ENCODE assay signal across 29 mouse cellular contexts in the genomic region with DNA sequence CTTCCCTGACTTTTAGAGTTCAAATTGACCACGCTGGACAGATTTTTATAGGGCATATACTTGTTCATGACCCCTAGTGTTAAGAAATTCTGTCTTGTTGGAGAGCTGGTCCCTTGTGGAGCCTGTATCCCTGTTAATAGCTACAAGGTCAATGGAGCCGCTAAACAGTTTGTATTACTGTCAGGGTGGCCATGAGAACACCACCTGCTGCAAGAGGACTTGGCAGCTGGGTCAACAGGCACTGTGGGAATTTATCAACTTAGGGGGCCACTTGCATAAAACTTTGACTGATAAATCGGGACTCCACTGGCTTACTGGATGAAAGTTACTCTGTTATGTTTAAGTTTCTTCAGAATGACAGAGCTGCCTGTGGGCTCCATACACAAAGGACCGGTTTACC.
DNase-seq lines count a peak whose midpoint lies in the region; ATAC-seq lines count a peak whose summit lies in the region.
"Had no signal": no experiment of that assay in that cellular context is flagged by ENCODE, and none has a peak within 500 bp of the region (broad histone marks: within the 10 kb centered on the region; RNA-seq: fewer than 3 reads in every experiment).

No protein-coding gene starts in this region.

- H3K27me3 ChIP-seq in limb, embryonic 11.5 days (ENCODE audit: control insufficient read depth, insufficient read depth, low read length), result no peaks in the 10 kb centered on the region
- H3K27me3 ChIP-seq in limb, embryonic 10.5 days (ENCODE audit: low read depth, poor library complexity, severe bottlenecking), result no peaks in the 10 kb centered on the region
- H3K27me3 ChIP-seq: forebrain, embryonic 13.5 days; heart, embryonic 12.5 days; neural tube, embryonic 13.5 days had no signal

- no peak for ATAC-seq in limb, embryonic 11.5 days (ENCODE audit: insufficient number of reproducible peaks, low FRiP score, low TSS enrichment, low read depth)
- ATAC-seq in megakaryocyte progenitor cell, adult 5-6 weeks (replicated peaks; ENCODE audit: poor library complexity), result no peak
- ATAC-seq in erythroblast, adult 5-6 weeks (replicated peaks; ENCODE audit: low FRiP score, poor library complexity, severe bottlenecking), result no peak
- ATAC-seq: forebrain, embryonic 13.5 days; lung, postnatal 0 days; midbrain, embryonic 16.5 days had no signal

- peak; percentile 50 for DNase-seq in limb, embryonic 11.5 days (ENCODE audit: low spot score)
- no peak for DNase-seq in limb, embryonic 10.5 days (ENCODE audit: low spot score)
- peak; percentile 14 for DNase-seq in ovary, adult 18-20 months (ENCODE audit: low spot score)
- no peak for DNase-seq in ovary, postnatal 10 days (ENCODE audit: low spot score)
- peak; percentile 12 for DNase-seq in embryo, embryonic 9.5 days (ENCODE audit: extremely low spot score)
- peak; percentile 23 for DNase-seq in retina, embryonic 14.5 days (ENCODE audit: low spot score)
- DNase-seq: adrenal gland, adult 8-10 months; cerebellum, adult 2 months; cerebellum, postnatal 14 days; gastrocnemius, postnatal 14 days; heart, adult 18-20 months; heart, postnatal 4 days; kidney, adult 2 months; kidney, postnatal 36 days; liver; right cerebral cortex, postnatal 14 days; thymus, adult 18-20 months; thymus, postnatal 36 days had no signal

- H3K9me3 ChIP-seq in limb, embryonic 11.5 days (ENCODE audit: control insufficient read depth, low read length), result no peaks in the 10 kb centered on the region
- H3K9me3 ChIP-seq in limb, embryonic 10.5 days (replicated peaks), result no peaks in the 10 kb centered on the region
- H3K9me3 ChIP-seq: forebrain, embryonic 13.5 days; G1E; heart, embryonic 12.5 days; neural tube, embryonic 13.5 days had no signal

- H3K27ac ChIP-seq in limb, embryonic 11.5 days (replicated peaks; ENCODE audit: low read depth, low read length), result no peak overlapping the region
- H3K27ac ChIP-seq in limb, embryonic 10.5 days, result no peak overlapping the region
- H3K27ac ChIP-seq: forebrain, embryonic 13.5 days; hindbrain, embryonic 14.5 days; liver, embryonic 14.5 days; neural tube, embryonic 13.5 days had no signal

- no peaks in the 10 kb centered on the region for H3K36me3 ChIP-seq in limb, embryonic 11.5 days (ENCODE audit: control insufficient read depth, insufficient read depth, low read length)
- no peaks in the 10 kb centered on the region for H3K36me3 ChIP-seq in limb, embryonic 10.5 days
- H3K36me3 ChIP-seq: G1E; heart, embryonic 12.5 days; neural tube, embryonic 13.5 days had no signal

- WGBS in limb, embryonic 11.5 days, result 52% methylated on average over 4 of the region's 4 CpGs
- WGBS in limb, embryonic 10.5 days, result 63% methylated on average over 4 of the region's 4 CpGs

- H3K4me2 ChIP-seq in limb, embryonic 11.5 days (ENCODE audit: low read depth, severe bottlenecking), result no peak overlapping the region
- H3K4me2 ChIP-seq: forebrain, embryonic 13.5 days; heart, embryonic 12.5 days; hindbrain, embryonic 14.5 days; midbrain, embryonic 11.5 days; neural tube, embryonic 13.5 days had no signal

- peaks cover 9% of the 10 kb centered on the region; the same call in 1 of the 2 replicates for H3K4me1 ChIP-seq in limb, embryonic 11.5 days (ENCODE audit: control insufficient read depth, insufficient read depth, low read length)
- peaks cover 35% of the 10 kb centered on the region for H3K4me1 ChIP-seq in limb, embryonic 10.5 days
- H3K4me1 ChIP-seq: forebrain, embryonic 13.5 days; heart, embryonic 12.5 days; neural tube, embryonic 13.5 days had no signal

- no peak overlapping the region for H3K9ac ChIP-seq in limb, embryonic 11.5 days (ENCODE audit: low read length)
- H3K9ac ChIP-seq: forebrain, embryonic 13.5 days; heart, embryonic 12.5 days; hindbrain, embryonic 14.5 days; liver, embryonic 14.5 days; neural tube, embryonic 13.5 days had no signal

- H3K4me3 ChIP-seq in limb, embryonic 11.5 days (ENCODE audit: low read depth, low read length), result no peak overlapping the region
- no peak overlapping the region for H3K4me3 ChIP-seq in limb, embryonic 10.5 days
- H3K4me3 ChIP-seq: forebrain, embryonic 13.5 days; heart, embryonic 12.5 days; neural tube, embryonic 13.5 days had no signal

Comparison
In these comparisons a context has a peak if more than half of its experiments do, and no peak if none do; other contexts are left out.
1. DNase-seq: peak in limb, embryonic 11.5 days (single experiment), ovary, adult 18-20 months (single experiment), embryo, embryonic 9.5 days (single experiment) and retina, embryonic 14.5 days (single experiment); none in limb, embryonic 10.5 days (single experiment) and ovary, postnatal 10 days (single experiment).